Mouse (Mus musculus) small intestine, adult 2 months (tissue): ENCODE measurements at regions not wholly inside any gene's neighbourhood (a gene's known extent, or its start where the extent isn't known, plus 50 kb on each side); places are given as distances from the start of the nearest gene placed in this dataset.

Source experiments
- H3K27ac ChIP-seq: fragments of 200-500 bp; 2 replicates; pipeline ENCODE4 v1.5.1; 2012; ENCODE audit warnings: low read depth, low read length, control low read depth, inconsistent platforms; ENCODE audit not compliant: insufficient read depth
- H3K27me3 ChIP-seq: fragments of 200-500 bp; 2 replicates; pipeline ENCODE4 v1.6.1; 2012; ENCODE audit warnings: mild to moderate bottlenecking, moderate library complexity, low read length, inconsistent platforms; ENCODE audit not compliant: control insufficient read depth, insufficient read depth
- H3K36me3 ChIP-seq: fragments of 200-500 bp; 2 replicates; pipeline ENCODE4 v1.6.1; 2012; ENCODE audit warnings: mild to moderate bottlenecking, low read length, control low read depth, inconsistent platforms; ENCODE audit not compliant: control insufficient read depth, insufficient read depth
- H3K4me1 ChIP-seq: fragments of 200-500 bp; 2 replicates; pipeline ENCODE4 v1.6.1; 2012; ENCODE audit warnings: low read length, inconsistent platforms, mixed read lengths; ENCODE audit not compliant: control insufficient read depth, insufficient read depth, insufficient read length
- H3K4me3 ChIP-seq: fragments of 200-500 bp; 2 replicates; pipeline ENCODE4 v1.5.1; 2012; ENCODE audit warnings: low read depth, mild to moderate bottlenecking, control low read depth, inconsistent platforms, low read length, moderate library complexity
- CTCF ChIP-seq: fragments of 200-500 bp; IDR thresholded peaks from 2 replicates; pipeline ENCODE4 v1.5.1; 2012; ENCODE audit warnings: low read depth, mild to moderate bottlenecking, control low read depth, inconsistent platforms, low read length, moderate library complexity, mixed read lengths; ENCODE audit not compliant: insufficient replicate concordance, insufficient read length; ENCODE audit errors: extremely low read depth
- POLR2A ChIP-seq: fragments of 200-500 bp; IDR thresholded peaks from 2 replicates; pipeline ENCODE4 v1.6.1; 2012; ENCODE audit warnings: low read depth, mild to moderate bottlenecking, control low read depth, inconsistent platforms, low read length, moderate library complexity
- WGBS: fragments of 180-500 bp; shearing (Covaris S2); methylation state at CpG from one replicate; pipeline ENCODE4 v1.1.7; 2018; 5-methylcytosine and 5-hydroxymethylcytosine counted together

DNA sequence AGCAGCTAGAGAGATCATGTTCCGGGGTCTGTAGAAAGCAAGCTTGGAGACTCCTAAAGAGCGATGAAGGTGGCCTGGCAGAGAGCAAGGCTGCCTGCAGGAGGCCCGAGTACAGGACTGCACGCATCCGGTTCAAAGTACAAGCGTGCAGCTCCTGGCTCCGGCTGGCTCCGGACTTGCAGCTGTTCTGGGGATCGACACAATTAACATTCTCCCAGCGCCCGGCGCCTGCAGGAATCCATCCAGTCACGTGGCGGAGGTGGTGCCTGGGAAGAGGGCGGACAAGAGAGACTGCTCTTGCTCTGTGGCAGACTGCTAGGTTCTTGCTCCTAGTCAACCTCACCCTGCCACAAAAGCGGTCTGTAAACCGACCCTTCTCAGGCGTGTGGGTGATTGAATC is 86.9 kb downstream of the Bdh1 start:
- TF ChIP-seq POLR2A, result no peak; the same call in 1 of the 2 replicates
- TF ChIP-seq CTCF, result no peak
- H3K36me3 ChIP-seq, result no peaks in the 10 kb centered on the region
- H3K4me3 ChIP-seq, result peak overlapping the region; percentile 15; the same call in 1 of the 2 replicates
- no peaks in the 10 kb centered on the region for H3K27me3 ChIP-seq
- H3K4me1 ChIP-seq, result peaks cover 18% of the 10 kb centered on the region; the same call in 1 of the 2 replicates
- whole genome bisulfite sequencing, result 4% methylated on average over 18 of the region's 18 CpGs
- peak overlapping the region; percentile 84 for H3K27ac ChIP-seq

DNA sequence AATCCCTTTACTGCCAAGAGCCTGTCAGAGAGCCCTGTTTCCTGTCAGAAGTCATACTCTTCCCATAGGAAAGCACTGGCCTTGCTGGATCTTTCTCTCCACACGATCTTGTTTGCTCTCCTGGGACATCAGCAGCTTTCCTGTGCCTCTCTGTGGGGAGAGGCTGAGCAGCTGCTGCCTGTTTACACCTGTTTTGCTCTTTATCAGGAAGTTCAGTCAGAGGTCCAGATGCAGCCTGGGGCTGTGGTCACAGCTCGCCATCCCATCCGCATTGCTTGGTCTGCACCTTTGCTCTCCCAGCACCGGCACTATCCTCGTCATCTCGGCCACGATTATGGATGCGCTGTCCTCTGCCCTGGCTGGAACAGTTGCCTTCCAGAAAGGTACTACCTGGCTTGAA is 88.0 kb downstream of the Bdh1 start:
- WGBS, result 42% methylated on average over 8 of the region's 8 CpGs
- Histone ChIP-seq H3K27ac (peak overlapping the region; percentile 6; the same call in 1 of the 2 replicates), H3K36me3 (no peaks in the 10 kb centered on the region), H3K4me3 (no peak overlapping the region), H3K27me3 (no peaks in the 10 kb centered on the region), H3K4me1 (peaks cover 18% of the 10 kb centered on the region; the same call in 1 of the 2 replicates)
- TF ChIP-seq POLR2A (no peak), CTCF (no peak)

DNA sequence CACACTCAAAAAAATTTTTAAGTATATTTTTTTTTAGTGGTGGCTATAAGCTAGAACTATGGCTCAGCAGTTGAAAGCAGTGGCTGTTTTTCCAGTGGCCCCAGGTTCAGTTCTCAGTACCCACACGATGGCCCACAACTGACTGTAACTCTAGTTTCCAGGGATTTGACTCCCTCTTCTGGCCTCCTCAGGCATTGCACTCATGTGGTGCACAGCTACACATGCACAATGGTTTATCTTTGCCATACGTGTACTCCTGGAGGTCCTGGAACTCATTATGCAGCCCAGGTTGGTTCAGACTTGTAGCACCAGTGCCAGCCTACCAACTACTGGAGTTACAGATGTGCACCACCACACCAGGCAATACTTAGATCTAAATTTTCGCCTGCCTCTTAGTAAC is 96.7 kb downstream of the Bdh1 start:
- Histone ChIP-seq H3K27me3 (no peaks in the 10 kb centered on the region), H3K27ac (no peak overlapping the region), H3K4me1 (no peaks in the 10 kb centered on the region), H3K36me3 (no peaks in the 10 kb centered on the region), H3K4me3 (no peak overlapping the region)
- TF ChIP-seq CTCF (peak; percentile 10; the same call in 1 of the 2 replicates), POLR2A (no peak)
- WGBS, result 96% methylated on average over 3 of the region's 3 CpGs

DNA sequence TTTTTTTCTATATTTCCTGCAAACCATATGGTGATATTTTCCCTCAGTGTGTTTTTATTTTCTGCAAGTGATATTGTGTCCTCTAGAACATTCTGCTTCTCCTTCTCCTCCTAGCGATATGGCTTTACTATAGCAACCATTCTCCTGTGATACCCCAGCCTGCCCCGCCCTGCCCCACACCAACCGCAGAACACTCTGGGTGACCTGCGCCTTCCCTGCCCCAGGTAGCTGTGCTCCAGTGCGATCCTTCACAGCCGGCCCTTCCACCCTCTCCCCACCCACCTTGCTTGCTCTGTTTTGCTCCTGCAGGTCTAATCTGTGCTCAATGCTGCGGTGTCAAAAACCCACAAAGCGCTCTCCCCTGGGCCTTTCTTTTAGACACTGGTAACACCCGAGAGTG is 98.0 kb downstream of the Bdh1 start:
- Histone ChIP-seq H3K4me1 (no peaks in the 10 kb centered on the region), H3K27ac (no peak overlapping the region), H3K36me3 (no peaks in the 10 kb centered on the region), H3K27me3 (no peaks in the 10 kb centered on the region), H3K4me3 (no peak overlapping the region)
- TF ChIP-seq POLR2A (no peak), CTCF (no peak)
- WGBS, result 74% methylated on average over 9 of the region's 9 CpGs

DNA sequence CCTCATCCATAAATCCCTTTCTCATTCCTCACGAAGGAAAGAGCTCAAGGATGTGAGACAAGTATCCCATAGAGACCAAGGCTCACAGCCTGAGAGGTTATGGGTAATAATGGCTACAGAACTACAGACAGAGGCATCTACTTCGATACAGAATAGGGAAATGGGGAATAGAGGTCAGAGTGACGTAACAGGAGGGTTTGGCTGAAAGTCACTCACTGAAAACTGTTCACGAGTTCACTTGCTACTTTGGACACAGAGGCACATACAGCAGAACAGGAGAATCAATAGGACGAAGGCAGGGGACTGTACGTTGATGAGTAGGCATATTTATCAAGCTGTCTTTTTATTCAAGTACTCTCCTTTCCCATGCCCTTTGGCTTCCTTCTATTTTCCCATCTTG is 99.7 kb downstream of the Bdh1 start:
- no peak for TF ChIP-seq CTCF
- WGBS, result 66% methylated on average over 6 of the region's 6 CpGs
- Histone ChIP-seq H3K27me3 (no peaks in the 10 kb centered on the region), H3K36me3 (no peaks in the 10 kb centered on the region), H3K4me3 (no peak overlapping the region), H3K4me1 (no peaks in the 10 kb centered on the region), H3K27ac (no peak overlapping the region)

DNA sequence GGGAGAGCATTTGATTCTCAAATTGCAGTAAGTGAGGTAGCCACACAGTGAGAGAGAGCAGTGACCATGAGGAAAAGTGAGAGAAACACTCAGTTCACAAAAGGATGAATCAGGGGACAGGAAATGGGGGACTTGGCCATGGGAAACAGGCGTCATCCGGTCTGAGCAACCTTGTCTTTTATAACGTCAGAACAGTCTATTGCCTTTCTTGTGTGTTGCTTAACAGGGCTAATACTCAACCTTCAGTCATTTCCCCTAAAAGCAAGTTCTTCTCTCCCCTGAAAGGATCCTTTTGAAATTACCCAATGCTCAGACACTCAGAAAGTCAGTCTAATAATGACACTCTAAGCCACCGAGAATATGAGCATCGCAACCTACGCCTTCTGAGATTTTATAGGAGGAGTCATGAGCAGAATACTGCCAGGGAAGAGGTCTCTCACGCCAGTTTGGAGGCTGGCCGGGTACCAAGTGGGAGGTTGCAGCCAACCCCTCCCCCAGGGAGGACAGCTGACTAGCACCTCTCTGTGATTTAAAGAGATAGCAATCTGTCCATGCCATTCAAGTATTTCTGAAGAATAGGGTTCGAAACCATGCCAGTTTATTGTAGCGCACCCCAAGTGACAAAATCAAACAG is 104.7 kb downstream of the Bdh1 start:
- 65% methylated on average over 10 of the region's 10 CpGs for WGBS

DNA sequence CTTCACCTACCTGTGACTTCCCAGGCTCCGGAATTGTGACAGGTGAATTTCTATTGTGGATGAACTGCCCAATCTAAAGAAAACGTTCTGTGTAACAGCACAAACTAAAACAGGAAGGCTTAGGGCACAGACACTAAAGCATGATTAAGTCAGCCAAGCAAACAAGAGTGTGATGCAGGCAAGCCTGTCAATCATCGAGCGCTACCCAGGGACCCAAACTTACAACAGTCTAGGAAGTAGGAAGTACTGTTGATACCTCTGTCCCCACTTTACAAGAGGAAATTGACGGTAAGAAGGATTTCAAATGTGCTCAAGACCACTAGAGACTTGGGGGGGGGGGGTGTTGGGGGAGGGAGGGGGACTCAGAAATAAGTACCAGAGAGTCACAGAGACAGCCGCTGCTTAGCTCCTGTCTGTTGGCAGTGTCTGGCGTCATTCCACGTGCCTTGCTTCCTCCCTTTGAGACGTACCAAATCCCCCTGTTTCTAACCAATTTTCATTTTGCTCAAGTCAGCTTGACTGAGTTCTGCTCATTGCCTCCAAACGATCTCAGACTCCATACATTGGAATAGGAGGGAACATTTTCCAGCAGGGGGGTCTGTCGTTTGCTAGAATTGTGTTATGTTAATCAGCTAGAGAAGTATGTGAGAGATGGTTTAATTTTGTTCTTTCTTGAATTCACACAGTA is 106.7 kb downstream of the Bdh1 start:
- Histone ChIP-seq H3K27me3 (no peaks in the 10 kb centered on the region), H3K4me3 (no peak overlapping the region), H3K27ac (no peak overlapping the region), H3K36me3 (no peaks in the 10 kb centered on the region), H3K4me1 (peaks cover 4% of the 10 kb centered on the region; the same call in 1 of the 2 replicates)
- TF ChIP-seq POLR2A (no peak), CTCF (no peak)
- WGBS, result 72% methylated on average over 11 of the region's 11 CpGs

More for the DNA sequence above, 104.7 kb downstream of the Bdh1 start:
- Histone ChIP-seq H3K27me3 (no peaks in the 10 kb centered on the region), H3K27ac (no peak overlapping the region), H3K36me3 (no peaks in the 10 kb centered on the region), H3K4me3 (no peak overlapping the region), H3K4me1 (no peaks in the 10 kb centered on the region)
- no peak for TF ChIP-seq POLR2A
- no peak for TF ChIP-seq CTCF
